Mouse (Mus musculus) urinary bladder, postnatal 25 days (tissue): ENCODE measurements at regions not wholly inside any gene's neighbourhood (a gene's known extent, or its start where the extent isn't known, plus 50 kb on each side); places are given as distances from the start of the nearest gene placed in this dataset.
"Not testable (repeated sequence)": the region's sequence is repeated elsewhere in the genome, so short reads cannot be mapped to it uniquely, and the experiment has no call there.

Source experiments
- DNase-seq: peaks from one replicate; pipeline ENCODE4 v3.0.0; 2022; ENCODE audit warnings: low spot score

DNA sequence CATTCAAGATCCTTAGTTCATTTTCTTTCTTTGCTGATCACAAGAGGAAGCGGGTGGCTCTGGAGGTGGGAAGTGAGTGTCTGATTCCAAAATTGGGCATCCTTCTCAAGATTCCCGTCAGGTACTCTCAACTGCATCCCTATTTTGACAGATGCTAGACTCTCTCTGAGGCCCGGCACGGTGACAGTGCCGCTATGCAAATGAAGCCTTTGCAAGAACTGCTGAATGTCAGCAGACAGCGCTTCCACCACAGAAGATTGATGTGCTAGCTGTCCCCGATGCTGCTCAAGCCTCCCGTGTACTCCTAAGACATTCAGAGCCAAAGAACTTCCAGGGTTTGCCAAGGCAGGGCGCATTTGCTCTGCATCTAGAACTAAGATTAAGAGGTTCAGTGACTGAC is 50.9 kb upstream of the Cpne4 start:
- no peak for DNase-seq

DNA sequence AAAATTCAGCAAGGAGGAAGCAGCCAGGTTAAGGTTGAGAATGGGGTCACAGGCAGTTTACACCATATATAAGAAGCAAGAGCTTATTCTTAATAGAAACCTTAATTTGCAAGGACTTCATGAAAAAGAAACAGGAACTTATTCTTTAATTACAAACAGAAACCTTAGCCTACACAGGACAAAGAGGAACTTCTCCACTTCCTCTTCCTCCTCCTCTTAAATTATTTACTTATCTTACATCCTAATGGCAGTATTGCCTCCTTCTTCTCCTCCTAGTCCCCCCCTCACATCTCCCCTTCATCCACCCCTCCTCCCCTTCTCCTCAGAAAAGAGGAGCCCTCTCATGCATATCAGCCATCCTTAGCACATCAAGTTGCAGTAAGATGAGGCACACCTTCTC is 56.4 kb upstream of the Cpne4 start:
- no peak for DNase-seq

DNA sequence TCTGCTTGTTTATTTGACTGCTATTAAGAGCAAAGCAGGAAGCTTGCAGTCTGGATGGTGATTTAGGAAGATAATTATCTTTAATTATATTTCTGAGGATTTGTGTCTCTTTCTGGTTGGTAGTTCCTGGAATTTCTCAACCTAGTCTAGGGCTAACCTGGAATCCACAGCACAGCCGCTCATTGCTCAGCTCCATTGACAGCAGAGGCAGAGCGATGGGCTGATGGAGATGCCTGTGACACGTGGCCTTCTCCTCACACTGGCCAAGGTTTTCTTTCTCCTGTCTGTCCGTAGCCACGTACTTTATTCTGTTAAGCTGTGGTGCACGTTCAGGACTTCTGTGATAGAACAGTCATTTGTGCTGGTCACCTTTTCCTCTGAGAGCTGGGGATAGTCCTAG is 57.7 kb upstream of the Cpne4 start:
- no peak for DNase-seq

DNA sequence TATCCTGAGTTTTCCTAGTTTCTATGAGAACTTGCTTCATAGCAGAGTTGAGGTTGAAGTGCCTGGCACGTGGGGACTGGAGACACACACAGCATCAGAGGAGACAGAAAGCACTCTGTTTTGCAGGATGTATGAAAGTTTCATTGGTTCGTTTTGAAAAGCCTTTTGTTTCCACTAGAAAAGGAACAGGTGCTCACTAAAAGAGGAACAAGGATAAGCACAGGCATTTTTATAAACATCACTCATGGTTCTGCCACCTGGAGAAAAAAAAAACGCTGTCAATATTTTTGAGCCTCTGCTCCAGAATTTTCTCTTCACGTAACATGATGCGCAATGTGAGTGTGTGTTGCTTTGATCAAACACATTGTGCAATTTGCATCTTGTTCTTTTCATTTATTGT is 64.6 kb upstream of the Cpne4 start:
- no peak for DNase-seq

DNA sequence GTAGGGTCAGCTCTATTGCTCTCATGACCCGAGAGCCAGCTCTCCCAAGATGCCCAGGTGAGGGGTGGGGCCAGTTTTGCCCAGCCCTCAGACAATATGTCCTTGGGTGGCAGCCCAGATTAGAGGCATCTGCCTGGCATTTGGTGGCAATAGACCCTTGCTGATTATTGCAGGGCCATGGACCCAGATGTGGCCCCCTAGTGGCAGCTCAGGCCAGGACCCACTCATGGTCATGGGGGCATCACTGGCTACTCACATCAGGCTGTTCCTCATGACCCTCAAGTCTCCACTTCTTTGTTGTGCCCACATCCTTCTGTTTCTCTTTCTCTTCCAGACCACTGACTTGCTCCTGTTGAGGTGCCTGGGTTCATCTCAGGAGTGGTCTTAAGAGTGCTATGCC is 66.4 kb upstream of the Cpne4 start:
- no peak for DNase-seq

DNA sequence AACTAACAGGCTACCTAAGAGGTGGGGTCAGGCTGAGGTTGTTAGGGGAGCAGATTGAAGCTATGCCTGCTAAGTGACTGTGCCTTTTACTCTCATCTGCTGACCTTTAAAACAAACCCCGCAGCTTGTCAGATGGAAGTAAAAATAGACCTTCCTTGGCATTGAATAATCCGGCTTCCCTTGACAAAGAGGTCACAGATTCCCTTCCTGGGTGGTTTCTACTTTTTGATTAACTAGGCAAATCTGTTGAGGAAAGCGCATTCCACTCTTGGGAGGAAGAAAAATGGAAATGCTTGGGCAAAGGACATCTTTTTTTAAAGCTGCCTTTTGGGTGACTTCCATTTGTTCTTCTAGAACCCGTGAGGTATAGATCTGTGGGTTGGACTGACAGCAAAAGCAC is 72.3 kb upstream of the Cpne4 start:
- DNase-seq: no peak

DNA sequence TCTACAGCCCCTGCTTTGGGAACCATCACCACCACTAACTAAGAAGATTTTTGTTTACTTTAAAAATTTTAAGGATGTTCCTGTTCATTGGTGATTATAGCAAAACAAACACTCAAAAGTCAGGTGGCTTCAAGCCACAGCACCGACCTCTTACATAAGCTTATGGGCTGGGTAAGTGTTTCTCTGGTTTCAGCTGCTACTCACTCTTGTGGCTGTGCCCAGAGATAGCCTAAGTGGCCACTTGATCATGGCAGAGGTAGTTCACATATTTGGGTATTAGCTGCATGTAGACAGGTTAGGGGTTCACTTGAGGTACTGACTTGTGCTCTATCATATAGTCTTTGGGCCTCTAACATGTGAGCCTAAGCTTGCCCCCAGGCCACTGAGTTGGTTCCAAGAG is 79.8 kb upstream of the Cpne4 start:
- DNase-seq: no peak

DNA sequence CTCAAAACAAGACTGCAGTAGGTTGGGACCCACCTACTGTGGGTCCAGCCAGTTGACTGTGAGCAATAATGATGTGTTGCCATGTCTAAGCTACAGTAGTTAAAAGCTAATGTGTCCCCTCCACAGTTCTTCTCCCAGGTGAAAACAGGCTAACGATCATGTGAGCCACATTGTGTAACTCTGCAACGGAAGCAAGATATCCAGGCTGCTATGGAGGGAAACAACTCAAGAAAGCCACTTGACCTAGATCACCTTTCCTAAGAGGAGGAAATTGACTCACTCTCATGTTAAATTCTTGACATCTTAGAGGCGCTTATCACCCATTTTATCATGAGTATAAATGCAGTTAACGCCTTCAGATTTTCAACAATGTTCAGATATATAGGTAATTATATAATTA is 83.4 kb upstream of the Cpne4 start:
- no peak for DNase-seq

DNA sequence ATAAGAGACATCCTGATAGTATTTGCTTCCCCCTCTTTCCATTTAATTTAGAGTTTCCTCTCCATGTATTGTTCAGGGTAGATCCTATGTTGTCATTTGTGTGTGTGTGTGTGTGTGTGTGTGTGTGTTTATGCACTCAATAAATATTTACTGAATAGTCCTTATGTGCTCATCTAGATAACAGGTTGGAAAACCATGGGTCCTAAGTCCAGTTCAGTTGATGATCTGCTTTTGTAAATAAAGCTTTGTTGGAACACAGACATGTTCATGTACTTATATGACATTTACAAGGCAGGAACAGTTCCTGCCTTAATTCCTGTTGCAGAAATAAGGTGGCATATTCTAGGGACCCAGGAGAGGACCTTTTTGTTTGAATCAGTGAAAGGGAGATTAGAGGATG is 87.0 kb upstream of the Cpne4 start:
- no peak for DNase-seq

DNA sequence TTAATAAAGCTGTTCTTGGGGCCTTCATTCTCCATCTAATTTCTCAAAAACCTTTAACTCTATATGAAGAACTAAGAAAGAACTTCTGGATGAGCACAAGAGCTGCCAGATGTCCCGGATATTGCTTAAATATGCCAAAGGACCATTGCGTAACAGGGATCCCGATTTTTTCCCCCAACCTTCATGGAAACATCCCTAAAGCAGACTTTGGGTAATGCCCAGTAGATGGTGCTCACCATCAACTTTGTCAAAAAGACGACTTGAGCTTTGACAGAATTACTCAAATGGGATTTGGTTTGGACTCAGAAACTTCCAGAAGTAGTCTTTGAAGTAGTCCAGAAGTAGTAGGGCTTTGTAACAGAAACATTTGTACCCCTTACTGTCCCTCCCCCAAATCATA is 89.5 kb upstream of the Cpne4 start:
- DNase-seq: no peak

DNA sequence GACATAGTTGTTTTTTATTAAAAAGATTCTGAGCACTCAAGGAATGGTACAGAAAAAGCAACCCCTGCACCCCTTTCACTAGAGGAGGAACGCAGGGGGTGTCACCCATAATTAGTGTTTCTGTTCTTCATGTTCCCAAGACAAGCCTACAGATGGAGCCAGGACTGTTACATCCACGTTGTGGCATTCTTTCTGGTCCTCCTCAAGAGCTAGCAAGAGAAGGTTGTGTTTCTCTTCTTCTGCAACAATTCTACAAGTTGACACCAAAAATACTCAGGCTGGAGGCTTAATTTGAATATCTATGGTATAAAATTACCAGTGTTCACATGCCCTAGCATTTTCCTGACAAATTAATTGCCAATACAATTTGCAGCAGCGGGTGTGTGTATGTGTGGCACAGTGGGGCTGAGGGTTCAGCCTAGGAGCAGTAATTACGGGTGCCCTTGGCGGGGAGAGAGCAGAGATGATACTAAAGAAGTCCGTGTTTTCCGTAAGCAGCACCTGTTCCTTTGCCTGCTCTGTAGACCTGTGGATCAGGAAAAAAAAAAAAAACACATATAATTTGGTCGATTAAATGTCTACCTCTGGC is 98.4 kb upstream of the Cpne4 start:
- DNase-seq: no peak

DNA sequence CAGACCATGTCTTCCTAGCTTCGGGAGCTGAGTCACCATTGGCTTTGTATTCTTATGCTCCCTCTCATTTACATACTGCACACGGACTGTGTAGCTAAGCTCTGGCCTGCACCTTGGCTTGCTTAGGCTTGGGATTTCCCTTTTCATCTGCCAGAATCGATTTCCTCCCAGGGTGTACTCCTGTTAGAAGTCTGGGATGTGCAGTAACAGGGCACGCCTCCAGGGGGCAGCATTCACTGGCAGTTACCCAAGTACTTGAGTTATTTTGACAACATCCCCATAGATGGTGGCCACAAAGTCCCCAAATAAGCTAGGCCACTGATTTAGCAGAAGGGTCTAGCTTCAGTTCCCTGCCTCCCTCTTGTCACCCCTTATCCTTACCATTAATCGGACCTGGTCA is 102.2 kb upstream of the Cpne4 start:
- peak; percentile 8 for DNase-seq

DNA sequence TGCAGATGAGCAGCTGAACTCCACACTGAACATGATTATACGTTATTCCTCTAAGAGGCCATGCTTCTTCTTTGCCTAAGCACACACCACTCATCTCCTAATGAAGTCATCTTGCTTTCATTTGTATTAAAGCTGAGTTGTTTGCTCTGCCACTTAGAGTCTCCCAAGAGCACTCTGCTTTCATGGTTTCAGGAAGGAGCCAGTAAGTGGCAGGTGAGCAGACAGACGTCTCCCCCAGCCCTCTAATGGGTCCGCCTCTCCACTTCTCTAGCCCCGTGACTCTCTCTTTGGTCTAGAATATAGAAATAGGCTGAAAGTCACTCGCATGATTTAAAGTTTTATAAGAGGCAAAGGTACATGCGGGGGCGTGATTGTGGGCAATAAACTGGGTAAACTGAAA is 103.8 kb upstream of the Cpne4 start:
- DNase-seq: no peak

DNA sequence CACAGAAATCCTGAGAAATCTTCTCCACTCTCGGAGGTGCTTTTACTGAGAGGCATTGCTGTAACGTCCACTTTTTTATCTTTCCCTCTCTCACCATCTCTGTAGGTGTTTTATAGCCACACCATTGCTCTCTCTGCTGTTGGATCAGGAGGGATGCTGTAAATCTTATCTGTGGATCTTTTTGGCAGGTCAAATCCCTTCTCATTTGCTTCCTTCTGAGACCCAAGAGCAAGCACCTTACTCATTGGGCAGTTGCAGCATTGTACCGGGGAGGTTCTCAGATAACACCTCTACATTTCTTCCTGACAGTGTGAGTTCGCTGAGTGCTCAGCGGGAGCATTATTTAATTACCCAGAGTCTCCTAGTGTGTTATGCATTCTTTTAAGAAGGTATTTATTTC is 75.5 kb upstream of the Acpp start:
- DNase-seq: no peak

DNA sequence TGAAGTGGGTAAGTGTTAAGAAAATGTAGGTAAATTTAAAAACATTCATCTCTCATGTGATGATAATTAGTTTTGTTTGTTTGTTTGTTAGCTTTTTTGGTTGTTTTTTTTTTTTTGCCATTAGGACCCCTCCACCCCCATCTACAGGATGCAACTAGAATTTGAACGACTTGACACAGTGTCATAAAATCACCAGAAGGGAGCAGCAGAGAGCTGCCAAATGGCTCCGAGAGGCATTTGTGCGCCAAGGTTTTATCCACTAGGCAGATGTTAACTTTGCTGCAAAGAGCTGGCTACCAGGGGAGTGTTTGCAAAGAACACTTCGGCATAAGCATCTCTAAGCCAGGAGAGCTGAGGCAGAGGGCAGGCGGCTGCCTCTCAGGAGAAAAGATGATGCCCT is 72.7 kb upstream of the Acpp start:
- peak; percentile 17 for DNase-seq

DNA sequence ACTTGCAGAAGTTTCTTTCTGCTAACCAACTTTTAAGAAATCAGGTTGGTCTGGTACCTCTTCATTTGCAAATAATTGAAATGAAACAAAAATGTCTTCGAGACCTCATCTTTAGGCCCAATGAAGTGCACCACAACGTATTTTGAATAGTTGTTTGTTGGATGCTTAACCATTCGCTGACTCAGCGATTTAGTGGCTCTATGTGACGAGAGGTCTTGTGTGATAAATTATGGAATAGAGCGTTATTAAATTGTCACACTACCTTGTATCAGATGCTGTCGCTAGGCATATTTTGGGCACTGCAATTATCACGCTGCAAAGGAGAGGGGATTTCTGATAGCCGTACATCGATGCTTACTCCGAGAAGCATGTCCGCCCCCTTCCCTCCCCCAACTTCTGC is 71.8 kb upstream of the Acpp start:
- no peak for DNase-seq

DNA sequence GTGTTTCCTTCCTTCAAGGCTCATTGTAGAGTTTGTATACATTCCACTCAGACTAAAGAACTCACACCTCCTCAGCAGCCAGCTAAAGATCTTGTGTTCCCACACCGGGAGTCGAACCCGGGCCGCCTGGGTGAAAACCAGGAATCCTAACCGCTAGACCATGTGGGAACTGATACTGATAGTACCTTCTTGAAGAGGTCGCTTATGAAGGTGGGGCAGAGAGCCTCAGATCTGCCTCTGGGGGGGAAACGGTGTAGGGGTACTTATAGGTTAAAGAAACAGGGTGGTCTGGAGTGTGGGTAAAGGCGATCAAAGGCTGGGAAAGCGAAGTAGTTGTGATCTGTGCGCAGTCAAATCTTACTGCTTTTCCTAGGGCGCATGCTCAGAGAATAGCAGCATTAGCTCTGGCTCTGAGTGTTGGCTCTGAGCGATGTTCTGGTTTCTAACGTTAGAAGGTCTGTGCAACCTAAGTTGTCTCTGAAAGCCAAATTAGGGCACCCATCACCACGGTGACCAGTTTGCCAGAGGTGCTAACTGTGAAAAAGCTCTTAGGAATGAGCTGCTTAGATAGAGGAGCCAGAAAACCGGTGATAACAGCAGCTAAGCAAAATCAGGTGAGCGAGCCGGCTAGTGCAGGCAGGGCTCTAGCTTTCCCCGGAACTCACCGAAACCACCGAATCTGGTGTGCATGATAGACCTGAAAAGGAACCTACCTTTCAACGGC is 71.2 kb upstream of the Acpp start:
- DNase-seq: peak; percentile 16

DNA sequence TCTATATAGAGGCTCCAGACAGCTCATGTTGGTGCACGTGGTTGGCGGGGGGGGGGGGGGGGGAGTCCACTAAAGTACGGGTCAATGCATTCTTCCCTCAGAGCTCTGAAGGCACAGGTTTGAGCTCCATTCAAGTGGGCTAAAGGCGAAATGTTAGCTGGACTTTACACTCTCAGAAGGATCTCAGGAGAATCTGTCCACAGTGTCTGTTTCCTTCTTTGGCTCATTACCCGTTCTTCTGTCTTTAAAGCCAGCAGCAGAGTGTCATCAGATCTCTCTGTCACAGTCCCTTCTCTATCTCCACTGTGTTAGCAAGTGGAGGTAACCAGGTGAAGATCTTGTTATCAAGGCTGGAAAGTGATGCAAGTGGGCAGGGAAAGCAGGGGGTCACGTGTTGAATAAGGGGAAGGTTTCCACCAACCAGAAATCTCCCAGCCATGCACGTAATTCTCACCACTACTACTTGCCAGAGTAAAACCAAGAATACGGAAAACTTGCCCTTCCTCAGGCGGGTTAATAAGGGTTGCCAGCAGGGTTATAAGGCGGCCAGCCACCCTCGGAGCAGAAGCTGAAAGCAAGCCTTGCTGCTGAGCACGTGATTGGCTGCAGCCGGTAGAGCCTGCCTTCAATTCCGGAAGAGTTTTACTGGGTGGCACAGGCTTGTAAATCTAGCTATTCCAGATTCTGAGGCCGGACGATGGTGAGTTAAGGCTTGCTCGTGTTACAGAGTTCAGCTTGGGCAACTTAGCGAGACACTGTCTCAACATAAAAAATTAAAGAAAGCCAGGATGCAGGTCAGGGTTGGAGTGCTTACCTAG is 70.2 kb upstream of the Acpp start:
- DNase-seq: peak; percentile 32

DNA sequence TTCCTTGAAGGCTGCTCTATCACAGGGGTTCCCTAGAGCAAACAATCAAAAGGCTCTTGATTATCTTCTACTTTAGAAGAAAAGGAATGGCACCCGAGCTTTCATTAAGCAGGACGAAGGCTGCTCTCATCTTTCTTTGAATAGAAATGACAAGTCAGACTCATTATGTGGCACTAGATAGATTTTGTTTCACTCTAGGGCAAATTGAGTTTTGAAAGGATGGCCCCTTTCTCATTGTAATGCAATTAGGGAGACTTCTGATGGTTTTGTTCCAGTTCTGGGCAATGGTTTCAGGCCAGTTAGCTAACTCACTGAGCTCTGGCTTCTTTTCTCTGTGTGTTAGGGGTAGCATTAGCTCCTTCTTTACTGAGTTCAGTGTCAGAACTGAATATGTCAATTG is 69.5 kb upstream of the Acpp start:
- DNase-seq: no peak

DNA sequence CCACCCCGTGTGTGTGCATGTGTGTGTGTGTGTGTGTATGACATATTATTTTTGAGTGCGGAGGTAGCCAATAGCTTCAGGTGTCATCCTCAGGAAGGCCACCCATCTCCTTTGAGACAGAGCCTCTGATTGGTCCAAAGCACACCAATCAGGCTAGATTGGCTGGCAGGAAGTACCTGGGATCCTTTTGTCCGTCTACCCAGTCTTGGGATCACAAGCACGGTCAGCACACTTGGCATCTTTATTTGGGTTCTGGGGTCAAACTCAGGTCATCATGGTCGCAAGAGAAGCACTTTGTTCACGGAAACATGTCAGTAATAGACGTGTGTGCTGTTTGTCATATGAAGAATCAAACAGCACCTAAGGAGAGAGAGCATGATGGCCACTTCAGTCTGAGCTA is 68.9 kb upstream of the Acpp start:
- no peak for DNase-seq

DNA sequence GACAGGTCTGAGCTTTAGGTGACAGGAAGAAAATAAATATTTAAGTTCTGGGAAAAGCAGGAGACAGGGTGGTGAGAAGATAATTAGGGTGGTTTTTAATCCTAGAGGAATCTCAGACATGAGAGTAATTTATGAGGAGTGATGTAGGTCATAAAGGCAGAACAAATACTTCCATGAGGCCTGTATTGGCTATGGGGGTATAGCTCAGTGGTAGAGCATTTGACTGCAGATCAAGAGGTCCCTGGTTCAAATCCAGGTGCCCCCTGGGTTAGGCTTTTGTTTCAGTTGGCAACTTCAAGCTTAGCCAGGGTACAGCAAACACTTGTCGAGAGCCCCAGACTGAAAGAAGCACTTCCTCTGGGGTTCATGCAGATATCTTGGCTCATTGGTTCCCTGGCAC is 66.3 kb upstream of the Acpp start:
- DNase-seq: no peak

DNA sequence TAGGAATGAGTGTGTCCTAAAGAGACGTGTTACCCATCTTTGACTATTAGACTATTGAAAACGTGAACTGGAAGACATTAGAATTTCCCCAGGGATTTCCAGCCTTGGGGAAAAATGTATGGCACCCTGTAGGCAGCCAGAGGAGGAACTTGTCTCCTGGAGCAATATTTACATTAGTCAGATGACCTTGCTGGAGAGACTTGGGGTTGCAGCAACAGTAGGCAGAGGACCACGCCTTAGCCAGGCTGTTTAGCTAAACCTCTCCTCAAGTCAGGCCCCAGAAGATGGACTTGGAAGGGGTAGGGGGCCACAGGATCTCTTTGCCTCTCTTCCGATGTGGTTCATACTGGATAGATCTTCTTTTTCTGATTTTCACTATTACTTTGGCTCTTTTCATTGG is 64.1 kb upstream of the Acpp start:
- DNase-seq: no peak

DNA sequence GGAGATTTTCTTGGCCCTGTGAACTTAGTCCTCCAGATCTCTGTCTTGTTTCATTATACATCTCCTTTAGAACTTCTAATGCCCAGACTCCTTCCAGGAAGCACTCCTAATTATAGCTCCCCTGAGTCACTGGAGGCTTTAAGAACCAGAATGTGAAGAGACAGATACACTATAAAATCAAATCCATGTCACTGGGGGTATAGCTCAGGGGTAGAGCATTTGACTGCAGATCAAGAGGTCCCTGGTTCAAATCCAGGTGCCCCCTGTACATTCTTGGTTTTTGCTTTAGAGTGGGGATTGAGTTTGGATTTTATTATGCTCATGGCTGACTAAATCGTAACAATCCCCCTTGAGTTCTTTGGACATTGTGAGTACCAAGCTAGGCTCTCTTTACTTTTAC is 62.4 kb upstream of the Acpp start:
- DNase-seq: no peak

DNA sequence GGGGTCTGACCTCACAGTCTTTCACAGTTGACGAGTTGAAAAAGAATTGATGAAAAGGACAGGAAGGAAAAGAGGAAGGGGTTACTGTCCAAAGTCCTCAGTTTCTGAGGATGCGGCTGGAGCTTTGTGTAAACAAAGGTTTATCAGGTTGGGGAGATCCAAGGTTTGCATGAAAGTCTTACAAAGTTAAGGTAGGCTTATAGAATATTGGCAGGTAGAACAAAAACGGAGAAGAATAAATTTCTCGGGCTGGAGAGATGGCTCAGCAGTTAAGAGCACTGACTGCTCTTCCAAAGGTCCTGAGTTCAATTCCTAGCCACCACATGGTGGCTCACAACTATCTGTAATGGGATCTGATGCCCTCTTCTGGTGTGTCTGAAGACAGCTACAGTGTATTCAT is 60.9 kb upstream of the Acpp start:
- DNase-seq: not testable (repeated sequence)
